Mouse (Mus musculus) left cerebral cortex, adult 8-10 months (tissue): ENCODE measurements at regions not wholly inside any gene's neighbourhood (a gene's known extent, or its start where the extent isn't known, plus 50 kb on each side); places are given as distances from the start of the nearest gene placed in this dataset.

Source experiments
- DNase-seq, 2 experiments: peaks; one replicate each; pipeline ENCODE4 v3.0.0; 2022; ENCODE audit warnings: low spot score in 2 of 2

GRCm38 (mm10) chr17:14540269-14540975, 153.6 kb downstream of the Thbs2 start:
- DNase-seq, result no peak

- no peak for DNase-seq
Observed at GRCm38 (mm10) chr17:14539651-14540050, 154.4 kb downstream of the Thbs2 start.

- DNase-seq, result no peak
Observed at GRCm38 (mm10) chr17:14539191-14539590, 154.8 kb downstream of the Thbs2 start.

GRCm38 (mm10) chr17:14538527-14538926, 155.5 kb downstream of the Thbs2 start:
- DNase-seq, result no peak

- DNase-seq, result no peak
Observed at GRCm38 (mm10) chr17:14532979-14533314, 161.1 kb downstream of the Thbs2 start.

- no peak for DNase-seq
Observed at GRCm38 (mm10) chr17:14532298-14532978, 161.6 kb downstream of the Thbs2 start.

GRCm38 (mm10) chr17:14531796-14532195, 162.2 kb downstream of the Thbs2 start:
- no peak for DNase-seq

- DNase-seq, result no peak
Observed at GRCm38 (mm10) chr17:14527691-14528090, 166.3 kb downstream of the Thbs2 start.

GRCm38 (mm10) chr17:14525255-14525654, 168.8 kb downstream of the Thbs2 start:
- no peak for DNase-seq

GRCm38 (mm10) chr17:14524426-14525236, 169.4 kb downstream of the Thbs2 start:
- no peak for DNase-seq

- DNase-seq, result no peak
Observed at GRCm38 (mm10) chr17:14522011-14522410, 172.0 kb downstream of the Thbs2 start.

- DNase-seq, result peak; percentile 30 to 79
Observed at GRCm38 (mm10) chr17:14520565-14520964, 173.5 kb downstream of the Thbs2 start.

- no peak for DNase-seq
Observed at GRCm38 (mm10) chr17:14519367-14519766, 174.7 kb downstream of the Thbs2 start.

GRCm38 (mm10) chr17:14518216-14518615, 175.8 kb downstream of the Thbs2 start:
- no peak for DNase-seq

GRCm38 (mm10) chr17:14517368-14517767, 176.7 kb downstream of the Thbs2 start:
- DNase-seq, result no peak

- peak in 1 of 2 experiments; percentile 32 for DNase-seq
Observed at GRCm38 (mm10) chr17:14516097-14516496, 177.9 kb downstream of the Thbs2 start.

GRCm38 (mm10) chr17:14513454-14513853, 180.6 kb downstream of the Thbs2 start:
- no peak for DNase-seq

- DNase-seq, result no peak
Observed at GRCm38 (mm10) chr17:14510486-14510885, 183.5 kb downstream of the Thbs2 start.

GRCm38 (mm10) chr17:14507111-14507510, 186.9 kb downstream of the Thbs2 start:
- DNase-seq, result no peak

- peak in 1 of 2 experiments; percentile 25 for DNase-seq
Observed at GRCm38 (mm10) chr17:14506123-14506522, 187.9 kb downstream of the Thbs2 start.

GRCm38 (mm10) chr17:14505415-14505814, 188.6 kb downstream of the Thbs2 start:
- no peak for DNase-seq

- no peak for DNase-seq
Observed at GRCm38 (mm10) chr17:14503670-14504069, 190.4 kb downstream of the Thbs2 start.
